Mouse (Mus musculus): ENCODE results near the gene Slc25a4. TPM values are rescaled to one million over a fixed set of nuclear protein-coding genes. Genes with fewer than 3 reads are reported as not detected.
A peak's percentile ranks its signal among the peaks of the same experiment; 100 is the strongest.

The Slc25a4 gene
- polyA plus RNA-seq, 1 experiment: 105 TPM

GRCm38 (mm10) chr8:46163870-46164190 lies 47.3 kb downstream of the Slc25a4 start:
- H3K4me3 ChIP-seq (ENCODE audit: insufficient read depth, low read length): peak overlapping the region; percentile 95
- TF ChIP-seq CTCF (IDR thresholded peaks at IDR 0.05; ENCODE audit: low read depth, low read length) (no peak), POLR2A (IDR thresholded peaks at IDR 0.05; ENCODE audit: borderline replicate concordance, low read depth, low read length) (no peak)
- peaks cover 2% of the 10 kb centered on the region for H3K4me1 ChIP-seq (ENCODE audit: control insufficient read depth, insufficient read depth, low read length)
- H3K27ac ChIP-seq (ENCODE audit: insufficient read depth, low read depth, low read length): peak overlapping the region; percentile 47; the same call in 1 of the 2 replicates

GRCm38 (mm10) chr8:46162953-46163869 lies 47.9 kb downstream of the Slc25a4 start:
- TF ChIP-seq POLR2A (IDR thresholded peaks at IDR 0.05; ENCODE audit: borderline replicate concordance, low read depth, low read length): peak; percentile 87; the same call in 1 of the 2 replicates
- TF ChIP-seq CTCF (IDR thresholded peaks at IDR 0.05; ENCODE audit: low read depth, low read length): no peak
- peak overlapping the region; percentile 95 for H3K4me3 ChIP-seq (ENCODE audit: insufficient read depth, low read length)

More at GRCm38 (mm10) chr8:46162953-46163869, 47.9 kb downstream of the Slc25a4 start:
- Histone ChIP-seq H3K4me1 (ENCODE audit: control insufficient read depth, insufficient read depth, low read length) (peaks cover 2% of the 10 kb centered on the region), H3K27ac (ENCODE audit: insufficient read depth, low read depth, low read length) (peak overlapping the region; percentile 71)

Other genes with a start within 250 kb of the Slc25a4 start
- gene 1700029J07Rik, start 236.0 kb downstream of the Slc25a4 start, polyA plus RNA-seq (2012; ENCODE audit: insufficient read depth, insufficient read length, missing spikeins): 0.40 and 0.59 TPM in 2 replicates
- 65.6 and 68.4 TPM in 2 replicates for gene Ufsp2, start 235.8 kb downstream of the Slc25a4 start, polyA plus RNA-seq (2012; ENCODE audit: insufficient read depth, insufficient read length, missing spikeins)
- not detected in 2 replicates for gene Lrp2bp, start 212.0 kb downstream of the Slc25a4 start, polyA plus RNA-seq (2012; ENCODE audit: insufficient read depth, insufficient read length, missing spikeins)
- 4.8 and 6.5 TPM in 2 replicates for gene Ankrd37, start 205.6 kb downstream of the Slc25a4 start, polyA plus RNA-seq (2012; ENCODE audit: insufficient read depth, insufficient read length, missing spikeins)
- gene Cfap97, start 59.5 kb downstream of the Slc25a4 start, polyA plus RNA-seq (2012; ENCODE audit: insufficient read depth, insufficient read length, missing spikeins): 9.4 and 14.1 TPM in 2 replicates
- 10.8 and 12.3 TPM in 2 replicates for gene Snx25, start 59.1 kb downstream of the Slc25a4 start, polyA plus RNA-seq (2012; ENCODE audit: insufficient read depth, insufficient read length, missing spikeins)
- not detected in 2 replicates for gene Helt, start 83.4 kb upstream of the Slc25a4 start, polyA plus RNA-seq (2012; ENCODE audit: insufficient read depth, insufficient read length, missing spikeins)

All from bone marrow macrophage, adult 2 months (primary cell).